Mouse (Mus musculus) G1E-ER4 (cell line): Measurements from ENCODE around the gene Glis3. TPM values are rescaled to one million over a fixed set of nuclear protein-coding genes. Genes with fewer than 3 reads are reported as not detected.

Source experiments
- GATA1 ChIP-seq: IDR thresholded peaks from one replicate; pipeline ENCODE4 v1.8.0; 2012; ENCODE audit warnings: low read length, inconsistent platforms
- polyA plus RNA-seq: library from polyadenylated mRNA; stranded (reverse); fragments of >175 nt; gene quantifications from 2 replicates; pipeline ENCODE4 v1.2.3, GENCODE M21; 2012

Glis3 gene
- polyA plus RNA-seq, 1 experiment, result not detected

DNA sequence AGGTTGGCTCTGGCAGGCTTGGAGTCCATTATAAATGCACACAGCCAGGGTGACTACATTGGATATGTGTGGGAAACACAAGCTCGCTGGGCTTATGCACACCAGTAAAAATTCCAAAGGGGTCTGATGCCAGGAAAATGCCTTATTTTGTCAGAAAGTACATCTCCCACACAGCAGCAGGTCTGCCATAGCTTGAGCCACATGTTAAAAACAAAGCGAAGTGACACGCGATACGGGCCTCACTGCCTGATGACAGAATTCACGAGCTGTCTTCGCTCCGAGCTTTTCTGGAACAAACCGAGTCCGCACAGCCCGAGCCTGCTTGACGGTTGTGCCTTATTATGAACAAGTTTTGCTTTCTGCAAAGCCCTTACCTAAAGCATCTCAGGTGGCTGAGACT, 102.9 kb downstream of the Glis3 start:
- TF ChIP-seq GATA1, result no peak

DNA sequence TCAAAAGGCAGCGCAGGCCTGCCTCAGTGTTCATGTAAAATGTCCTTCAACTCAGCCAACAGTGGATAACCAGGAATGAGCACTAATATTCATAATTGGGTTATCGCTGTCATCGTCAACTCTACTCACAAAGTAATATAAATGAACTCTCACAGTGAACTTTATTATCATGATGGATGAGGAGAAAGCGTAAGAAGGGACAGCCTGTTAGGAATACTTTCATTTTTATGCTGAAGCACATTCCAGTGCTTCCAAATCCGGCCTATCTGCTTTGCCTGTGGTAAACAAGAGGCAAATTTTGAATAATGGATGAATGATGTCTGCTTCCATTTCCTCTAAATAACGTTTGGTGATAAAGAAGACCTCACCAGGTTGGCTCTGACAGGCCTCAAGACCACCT, 103.3 kb downstream of the Glis3 start:
- TF ChIP-seq GATA1, result no peak

DNA sequence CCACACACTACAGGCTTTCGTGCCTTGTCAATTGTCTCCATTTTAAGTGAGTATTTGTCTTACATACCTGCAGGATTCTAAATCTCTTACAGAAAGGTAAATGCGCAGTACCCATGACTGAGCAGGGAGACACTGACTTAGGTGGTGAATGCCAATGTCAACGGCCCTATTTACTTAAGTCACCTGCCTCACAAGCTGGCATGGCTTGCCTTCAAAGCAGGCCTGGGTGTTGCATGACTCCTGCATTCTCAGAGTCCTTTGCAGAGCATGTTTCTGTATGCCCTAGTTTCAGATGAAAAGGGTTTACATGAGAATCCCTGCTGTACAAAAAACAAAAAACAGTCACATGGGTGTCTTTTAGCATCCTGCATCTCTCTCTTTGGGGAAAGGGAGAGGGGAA, 106.2 kb downstream of the Glis3 start:
- no peak for TF ChIP-seq GATA1

DNA sequence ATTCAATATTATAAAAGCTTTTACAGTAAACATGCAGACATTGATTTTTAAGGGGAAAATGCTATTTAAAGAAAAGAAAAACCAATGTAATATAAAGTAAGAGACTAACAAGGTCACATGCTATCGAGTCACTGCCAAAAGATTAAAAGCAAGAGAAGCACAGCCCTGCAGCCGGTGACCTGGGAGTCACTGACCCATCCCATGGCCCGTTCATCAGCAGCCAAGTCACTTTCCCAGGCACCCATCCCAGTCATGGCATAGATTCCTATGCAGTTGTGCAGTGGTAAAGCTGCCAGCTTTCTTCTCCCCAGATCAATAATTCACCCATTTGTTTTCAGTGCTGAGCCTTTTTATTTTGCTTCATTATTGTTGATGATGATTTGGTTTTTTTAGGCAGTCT, 110.0 kb downstream of the Glis3 start:
- TF ChIP-seq GATA1, result no peak

DNA sequence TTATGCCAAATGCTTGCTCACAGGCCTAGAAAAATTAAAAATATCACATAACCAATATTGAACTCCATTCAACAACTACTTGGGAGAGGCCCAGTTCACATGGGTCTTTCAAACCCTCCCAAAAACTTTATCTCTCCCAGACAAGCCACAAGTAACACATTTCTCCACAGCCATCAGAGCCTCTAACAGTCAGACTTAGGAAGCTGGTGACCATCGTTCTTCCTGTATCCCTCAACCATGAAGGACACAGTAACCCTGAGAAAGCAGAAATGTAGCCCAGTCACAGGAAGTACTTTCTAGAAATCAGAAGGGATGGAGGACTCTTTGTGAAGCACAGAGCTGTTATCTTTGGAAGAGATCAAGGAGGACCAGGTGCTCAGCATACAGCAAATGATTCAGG, 112.8 kb downstream of the Glis3 start:
- no peak for TF ChIP-seq GATA1

DNA sequence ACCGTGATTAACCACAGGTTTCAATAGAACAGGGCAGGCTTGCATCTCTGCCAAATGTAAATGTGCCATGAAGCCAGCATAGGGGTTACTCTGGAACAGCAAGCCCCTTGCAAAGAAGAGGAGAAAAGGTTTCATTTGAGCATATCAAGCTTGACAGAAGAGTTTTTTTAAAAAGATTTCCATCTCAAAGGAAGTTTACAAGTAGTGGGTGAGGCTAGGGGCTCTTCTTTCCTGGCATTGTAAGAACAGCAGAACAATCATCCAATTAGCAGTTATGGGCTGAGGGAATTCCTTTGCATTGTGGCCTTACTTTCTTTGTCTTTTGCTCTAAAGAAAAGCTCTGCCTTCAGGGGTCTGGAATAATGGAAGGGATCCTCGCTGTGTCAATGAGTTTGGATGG, 113.3 kb downstream of the Glis3 start:
- no peak for TF ChIP-seq GATA1

DNA sequence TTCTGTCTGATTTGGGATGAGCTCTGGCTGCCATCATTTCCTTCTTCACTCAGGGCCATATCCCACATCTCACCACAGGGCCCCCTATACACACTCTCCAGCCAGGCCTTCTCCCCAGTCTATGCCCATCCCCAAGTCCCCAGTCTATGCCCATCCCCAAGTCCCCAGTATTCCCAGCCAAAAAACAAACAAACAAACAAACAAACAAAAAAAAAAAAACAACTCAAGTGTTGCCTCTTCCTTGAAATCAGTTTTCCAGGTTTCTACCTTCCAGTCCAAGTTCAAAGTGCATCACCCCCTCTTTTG, 118.2 kb downstream of the Glis3 start:
- no peak for TF ChIP-seq GATA1

DNA sequence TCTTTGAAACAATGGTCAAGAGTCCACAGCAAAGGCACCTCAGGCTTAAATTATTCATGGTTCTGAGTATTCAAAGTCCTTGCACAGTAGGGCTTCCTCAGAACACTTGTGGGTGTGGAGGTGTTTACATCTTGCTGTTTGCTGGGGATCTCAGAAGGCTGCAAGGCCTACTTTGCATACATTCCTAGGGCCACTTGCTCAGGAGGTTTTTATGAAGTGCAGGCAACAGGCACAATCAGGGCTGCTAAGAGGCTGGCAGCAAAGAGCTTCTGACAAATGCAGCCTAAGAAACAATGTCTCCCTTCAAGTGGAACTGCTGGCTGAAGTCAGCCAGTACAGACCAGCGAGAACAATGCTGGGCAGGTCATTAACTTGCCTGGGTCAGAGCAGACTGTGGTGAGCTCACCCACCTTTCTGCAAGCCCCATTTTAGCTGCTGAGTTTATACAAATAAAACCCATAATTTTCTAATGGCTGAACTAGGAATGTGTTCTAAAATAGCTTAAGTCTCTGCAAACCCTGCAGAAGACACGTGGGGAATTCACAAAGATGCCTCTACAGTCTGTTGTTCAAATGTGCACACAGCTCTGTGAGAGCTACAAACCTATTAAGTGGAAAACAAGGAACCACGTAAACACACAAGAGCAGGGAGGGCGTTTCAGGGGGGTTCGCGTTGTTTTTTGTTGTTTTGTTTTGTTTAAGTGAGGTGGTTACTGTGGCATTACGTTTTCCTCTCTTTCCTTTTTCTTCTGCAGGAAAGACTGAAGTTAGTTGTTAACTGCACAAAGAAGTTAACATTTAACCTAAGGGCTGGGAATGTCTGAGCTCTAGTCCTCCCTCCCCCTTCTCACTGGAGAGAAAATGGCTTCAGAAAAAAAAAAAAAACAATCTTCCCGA, 118.8 kb downstream of the Glis3 start:
- TF ChIP-seq GATA1, result no peak

DNA sequence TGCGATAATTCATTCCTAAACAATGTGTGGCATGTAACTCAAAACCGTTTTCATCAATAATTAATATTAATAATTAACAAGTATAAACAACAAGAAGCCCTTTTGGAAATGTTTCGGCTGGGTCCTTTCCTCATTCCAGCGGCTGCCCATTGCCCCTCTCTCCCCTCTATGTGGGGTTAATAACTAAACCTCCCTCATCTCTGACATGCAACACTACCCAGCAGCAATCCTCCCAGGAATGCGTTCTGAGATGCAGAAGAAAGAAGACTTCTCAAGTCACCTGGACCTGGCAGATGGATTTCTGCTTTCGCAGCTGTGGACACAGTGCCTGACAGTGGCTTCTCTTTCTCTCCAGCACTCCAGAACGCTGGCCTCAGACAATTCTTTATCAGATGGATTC, 120.0 kb downstream of the Glis3 start:
- TF ChIP-seq GATA1, result no peak

DNA sequence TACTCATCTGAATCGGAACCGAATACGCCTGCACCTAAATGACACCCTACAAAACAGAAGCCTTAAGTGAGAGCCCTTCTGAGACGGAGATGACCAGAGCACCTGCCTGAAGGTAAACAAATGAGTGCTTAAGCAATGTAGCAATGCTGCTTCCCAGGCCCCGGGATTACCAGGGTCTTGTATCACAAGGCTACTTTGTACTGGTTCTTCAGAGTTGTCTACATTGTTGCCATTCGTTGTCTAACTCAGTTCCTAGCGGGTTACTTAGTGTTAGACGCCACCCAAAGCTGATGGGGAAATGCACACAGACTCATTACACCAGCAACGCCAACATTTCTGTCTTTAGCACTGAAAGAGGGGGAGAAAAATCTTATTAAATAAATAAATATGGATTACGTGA, 120.5 kb downstream of the Glis3 start:
- TF ChIP-seq GATA1, result no peak

DNA sequence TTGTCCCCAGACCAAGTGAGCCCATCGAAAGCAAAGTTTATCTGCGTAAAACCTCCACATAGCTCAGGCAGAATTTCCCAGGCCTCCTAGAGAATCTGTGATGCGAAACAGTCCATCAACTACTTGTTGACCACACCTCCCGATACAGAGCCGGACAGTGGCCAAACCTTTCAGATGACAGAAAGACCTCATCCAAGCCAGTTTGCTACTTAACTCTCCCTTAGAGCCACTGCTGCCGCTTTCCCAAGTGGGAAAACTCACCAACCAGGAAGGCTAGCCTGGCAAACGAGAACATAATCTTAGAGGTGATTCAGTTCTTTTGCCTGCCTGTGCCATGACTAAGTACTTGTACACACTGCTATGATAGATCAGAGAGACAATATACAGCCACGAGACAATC, 121.2 kb downstream of the Glis3 start:
- no peak for TF ChIP-seq GATA1

DNA sequence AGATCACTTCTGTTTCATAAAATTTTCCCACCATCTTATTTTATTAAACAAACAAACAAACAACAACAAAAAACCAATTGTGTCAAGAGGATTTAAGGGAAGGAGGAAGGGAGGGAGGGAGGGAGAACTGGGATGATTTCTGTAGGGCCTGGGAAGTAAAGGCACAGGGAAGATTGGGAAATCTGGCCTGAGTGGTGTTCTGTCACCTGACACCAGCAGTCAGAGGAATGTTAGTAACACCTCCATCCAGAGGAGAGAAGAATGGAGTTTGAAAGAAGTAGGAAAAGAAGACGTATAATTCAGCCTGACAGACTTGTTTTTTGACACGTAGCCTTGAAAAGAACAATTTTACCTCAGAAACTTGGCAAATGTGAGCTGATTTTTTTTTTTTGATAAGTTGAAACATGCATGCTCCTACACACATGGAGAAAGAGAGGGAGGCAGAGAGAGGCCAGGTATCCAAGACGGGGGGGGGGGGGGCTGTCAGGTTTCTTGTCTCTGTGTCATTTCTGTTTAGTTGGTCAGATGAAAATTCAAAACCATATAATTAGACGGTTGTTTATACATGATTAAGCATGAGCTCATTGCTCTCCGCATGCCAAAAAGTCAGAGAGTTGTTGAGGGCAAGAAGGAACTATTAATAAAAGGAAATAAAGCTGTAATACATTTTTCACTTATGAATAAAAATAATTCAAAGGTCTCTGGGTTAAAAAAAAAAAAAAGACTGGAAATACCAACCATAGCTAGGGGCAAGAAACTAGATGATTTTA, 122.1 kb downstream of the Glis3 start:
- TF ChIP-seq GATA1, result no peak

DNA sequence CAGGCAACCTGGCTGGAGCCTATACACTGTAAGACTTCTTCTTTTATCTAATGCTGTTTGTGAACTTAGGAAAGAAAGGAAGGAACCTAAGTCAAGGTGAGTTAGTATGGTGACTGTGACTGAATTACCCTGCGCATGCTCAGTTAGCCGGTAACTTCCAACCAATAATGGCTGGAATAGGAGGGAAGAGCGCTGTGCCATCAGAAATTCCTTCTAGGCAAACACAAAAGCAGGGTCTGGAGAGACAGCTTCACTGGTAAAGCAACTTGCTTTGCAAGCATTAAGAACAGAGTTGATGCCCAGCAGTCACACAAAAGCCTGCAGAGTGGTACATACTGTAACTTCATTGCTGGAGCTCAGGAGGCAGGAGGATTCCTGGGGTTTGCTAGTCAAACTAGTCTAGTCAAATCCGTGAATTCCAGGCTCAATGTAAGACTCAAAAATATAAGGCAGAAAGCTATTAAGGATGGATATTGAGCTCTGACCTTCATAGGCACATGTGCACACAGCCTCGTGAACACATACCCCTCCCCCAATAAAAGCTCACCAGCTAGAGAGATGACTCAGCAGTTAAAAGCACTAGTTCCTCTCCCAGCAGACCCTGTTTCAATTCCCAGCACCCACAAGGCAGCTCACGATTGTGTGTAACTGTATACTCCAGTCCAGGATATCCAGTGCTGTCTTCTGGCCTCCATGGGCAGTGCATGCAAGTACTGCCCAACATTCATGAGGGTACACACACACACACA, 124.5 kb downstream of the Glis3 start:
- no peak for TF ChIP-seq GATA1

DNA sequence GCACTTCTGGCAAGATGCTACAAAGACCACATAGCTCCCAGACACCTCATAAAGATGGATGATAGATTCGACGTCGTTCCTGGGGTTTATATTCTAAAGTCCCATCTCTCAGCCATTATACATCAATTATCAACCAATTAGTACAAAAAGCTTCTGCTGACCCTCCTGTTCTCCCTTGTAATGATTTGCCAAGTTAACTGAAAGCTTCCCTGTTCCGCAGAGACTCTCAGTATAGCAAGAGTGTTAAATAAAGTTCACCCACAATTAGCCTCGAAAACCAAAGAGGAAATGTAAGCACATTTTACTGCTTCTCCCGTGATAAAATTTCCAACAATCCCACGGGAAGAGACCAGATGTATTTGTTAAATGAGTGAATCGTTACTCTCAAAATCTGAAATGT, 129.3 kb downstream of the Glis3 start:
- no peak for TF ChIP-seq GATA1

DNA sequence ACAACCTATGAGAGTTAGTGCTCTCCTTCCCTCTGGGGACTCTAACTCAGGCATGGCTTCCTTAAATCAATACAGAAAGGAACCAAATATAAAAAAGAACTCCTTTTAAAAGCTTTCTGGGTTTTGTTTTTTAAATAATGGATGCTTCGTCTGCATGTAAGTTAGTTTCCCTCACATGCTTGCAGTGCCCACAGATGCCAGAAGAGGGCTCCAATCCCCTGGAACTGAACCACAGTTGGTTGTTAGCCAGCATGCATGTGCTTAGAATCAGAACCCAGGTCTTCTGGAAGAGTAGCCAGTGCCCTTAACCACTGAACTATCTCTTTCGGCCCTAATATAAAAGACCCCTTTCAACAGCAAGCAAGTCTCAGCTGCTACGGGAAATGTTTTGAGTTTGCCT, 132.9 kb downstream of the Glis3 start:
- no peak for TF ChIP-seq GATA1

DNA sequence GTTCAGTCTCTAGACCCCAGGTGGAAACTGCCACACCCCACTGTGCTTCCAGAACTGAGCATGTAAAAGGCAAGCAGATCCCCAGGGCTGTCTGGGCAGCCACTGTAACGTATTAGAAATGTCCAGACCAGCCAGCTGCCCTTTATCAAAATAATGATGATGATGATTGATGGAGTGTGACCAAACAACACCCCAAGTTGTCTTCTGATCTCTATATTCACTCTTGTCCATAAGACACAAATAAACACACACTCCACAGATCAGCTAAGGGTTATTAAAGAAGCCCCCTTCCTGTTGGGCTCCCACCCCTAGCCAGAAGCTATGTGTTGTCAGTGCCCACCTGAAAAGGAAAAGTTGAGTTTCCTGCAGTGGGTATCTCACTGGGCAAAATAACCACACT, 134.4 kb downstream of the Glis3 start:
- no peak for TF ChIP-seq GATA1

DNA sequence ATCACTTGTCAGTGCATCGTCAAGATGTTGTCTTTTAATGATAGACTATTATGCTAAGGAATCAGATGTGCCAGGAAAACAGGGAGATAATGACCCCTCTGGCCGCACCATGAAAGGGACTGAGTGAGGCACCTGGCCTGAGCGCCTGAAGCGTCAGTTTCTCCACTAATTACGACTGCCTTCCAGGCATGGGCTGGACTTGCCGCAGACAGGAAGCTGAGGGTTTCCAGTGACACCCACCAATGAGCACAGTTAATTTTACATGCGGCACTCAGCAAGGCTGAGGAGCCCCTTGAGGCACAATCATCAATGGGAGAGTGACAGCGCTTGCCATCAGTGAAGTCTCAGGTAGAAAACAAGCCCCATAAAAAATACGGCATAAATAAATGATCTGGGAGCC, 141.1 kb downstream of the Glis3 start:
- no peak for TF ChIP-seq GATA1
